Mouse (Mus musculus) forebrain, embryonic 15.5 days (tissue): ENCODE results near the gene Aasdh. TPM values are rescaled to one million over a fixed set of nuclear protein-coding genes. Genes with fewer than 3 reads are reported as not detected.

ENCODE experiments used
- ATAC-seq: fragments of 200-750 bp; cut with Nextera tagmentation; replicated peaks from 2 replicates; pipeline ENCODE4 v1.8.0; 2017; ENCODE audit warnings: mild to moderate bottlenecking, moderate TSS enrichment, moderate library complexity
- H3K27ac ChIP-seq: fragments of 300-500 bp; sonication (generic); replicated peaks from 2 replicates; pipeline ENCODE4 v1.5.1; 2015; ENCODE audit warnings: mild to moderate bottlenecking, inconsistent platforms
- H3K27me3 ChIP-seq: fragments of 300-500 bp; sonication (generic); 2 replicates; pipeline ENCODE4 v1.6.1; 2015; ENCODE audit warnings: inconsistent platforms
- H3K36me3 ChIP-seq: fragments of 300-500 bp; sonication (generic); 2 replicates; pipeline ENCODE4 v1.6.1; 2015; ENCODE audit warnings: mild to moderate bottlenecking, inconsistent platforms
- H3K4me1 ChIP-seq: fragments of 300-500 bp; sonication (generic); 2 replicates; pipeline ENCODE4 v1.6.1; 2015; ENCODE audit warnings: inconsistent platforms
- H3K4me2 ChIP-seq: fragments of 300-500 bp; sonication (generic); replicated peaks from 2 replicates; pipeline ENCODE4 v1.6.1; 2015; ENCODE audit warnings: mild to moderate bottlenecking, inconsistent platforms
- H3K4me3 ChIP-seq: fragments of 300-500 bp; sonication (generic); 2 replicates; pipeline ENCODE4 v1.5.1; 2015; ENCODE audit warnings: mild to moderate bottlenecking, inconsistent platforms
- H3K9ac ChIP-seq: fragments of 300-500 bp; sonication (generic); replicated peaks from 2 replicates; pipeline ENCODE4 v1.6.1; 2015; ENCODE audit warnings: mild to moderate bottlenecking, inconsistent platforms
- H3K9me3 ChIP-seq: fragments of 300-500 bp; sonication (generic); 2 replicates; pipeline ENCODE4 v1.6.1; 2016; ENCODE audit warnings: inconsistent platforms
- WGBS: fragments of 180-500 bp; shearing (Covaris S2); methylation state at CpG from one replicate; pipeline ENCODE4 v1.1.7; 2015; ENCODE audit warnings: mixed read lengths; 5-methylcytosine and 5-hydroxymethylcytosine counted together
- polyA plus RNA-seq: library from polyadenylated mRNA; unstranded; fragments of >200 nt; fragmentation: Nextera tagmentation; extraction: Ambion mirVana; gene quantifications from 2 replicates; pipeline ENCODE4 v1.2.1, GENCODE M21; 2015

The Aasdh gene
- polyA plus RNA-seq, 1 experiment from 2014 or later = 27.5 TPM

- peaks cover 36% of the 10 kb centered on the region for H3K36me3 ChIP-seq
- H3K9ac ChIP-seq = no peak overlapping the region
Observed at GRCm38 (mm10) chr5:76855829-76856600, 49.3 kb downstream of the Aasdh start.

GRCm38 (mm10) chr5:76853549-76853948 is 51.8 kb downstream of the Aasdh start:
- peak; percentile 77 for ATAC-seq
- WGBS = 11% methylated on average over 10 of the region's 10 CpGs
- H3K27me3 ChIP-seq = no peaks in the 10 kb centered on the region
- peaks cover 22% of the 10 kb centered on the region for H3K36me3 ChIP-seq
- H3K4me2 ChIP-seq = no peak overlapping the region
- no peaks in the 10 kb centered on the region for H3K9me3 ChIP-seq
- peaks cover 16% of the 10 kb centered on the region for H3K4me1 ChIP-seq
- H3K4me3 ChIP-seq = no peak overlapping the region
- H3K9ac ChIP-seq = no peak overlapping the region
- no peak overlapping the region for H3K27ac ChIP-seq

More at GRCm38 (mm10) chr5:76855829-76856600, 49.3 kb downstream of the Aasdh start:
- peak overlapping the region; percentile 17 for H3K27ac ChIP-seq
- H3K9me3 ChIP-seq = no peaks in the 10 kb centered on the region
- 22% methylated on average over 25 of the region's 25 CpGs for WGBS
- peaks cover 11% of the 10 kb centered on the region for H3K4me1 ChIP-seq
- H3K27me3 ChIP-seq = no peaks in the 10 kb centered on the region
- no peak overlapping the region for H3K4me3 ChIP-seq
- H3K4me2 ChIP-seq = peak overlapping the region; percentile 15; the same call in 1 of the 2 replicates
- ATAC-seq = no peak

DNA sequence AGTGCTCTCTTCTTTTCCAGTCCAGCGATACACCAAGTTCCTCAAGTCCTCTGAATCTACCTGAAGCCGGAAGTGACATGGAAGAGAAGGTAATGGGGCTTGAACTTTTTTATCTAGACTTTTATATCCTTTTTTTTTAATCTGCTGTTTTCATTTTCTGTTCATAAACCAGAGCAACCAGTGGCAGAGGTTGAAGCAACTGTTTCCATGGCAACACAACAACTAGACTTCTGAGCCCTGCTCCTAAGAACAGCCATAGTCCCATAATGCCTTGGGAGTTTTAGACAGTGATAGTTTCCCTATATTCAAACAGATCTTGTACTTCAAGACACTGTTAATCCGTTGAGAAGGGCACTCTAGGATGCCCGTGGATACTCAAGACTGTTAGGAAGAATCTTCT is 54.0 kb downstream of the Aasdh start:
- H3K4me3 ChIP-seq = no peak overlapping the region
- H3K27me3 ChIP-seq = no peaks in the 10 kb centered on the region
- 82% methylated on average over 4 of the region's 4 CpGs for WGBS
- peaks cover 12% of the 10 kb centered on the region for H3K36me3 ChIP-seq
- H3K9me3 ChIP-seq = no peaks in the 10 kb centered on the region
- H3K27ac ChIP-seq = no peak overlapping the region
- H3K4me1 ChIP-seq = peaks cover 12% of the 10 kb centered on the region
- ATAC-seq = no peak
- no peak overlapping the region for H3K4me2 ChIP-seq
- no peak overlapping the region for H3K9ac ChIP-seq

DNA sequence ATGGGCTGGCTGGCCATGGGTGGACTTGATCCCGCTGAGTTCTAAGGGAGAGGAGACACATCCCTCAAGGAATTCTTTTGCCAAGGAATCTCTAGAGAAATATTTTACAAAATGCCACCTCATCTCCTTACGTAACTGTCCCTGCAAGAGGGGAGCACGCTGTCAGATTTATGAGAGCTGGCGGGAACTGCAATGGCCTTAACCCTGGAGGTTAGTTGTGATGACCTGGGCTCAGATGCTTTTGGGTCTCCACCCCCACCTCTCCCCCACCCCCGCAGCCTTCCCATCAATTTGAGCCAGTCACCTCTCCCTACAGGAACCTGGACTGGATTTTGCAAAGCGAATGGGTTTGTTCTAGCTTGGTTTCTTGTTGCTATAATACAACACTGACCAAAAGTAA is 58.2 kb downstream of the Aasdh start:
- H3K4me2 ChIP-seq = no peak overlapping the region
- H3K9me3 ChIP-seq = no peaks in the 10 kb centered on the region
- no peak for ATAC-seq
- H3K4me3 ChIP-seq = no peak overlapping the region
- 0 out of 2 replicates have a peak, but pooled peaks cover 3% of the 10 kb centered on the region for H3K36me3 ChIP-seq
- no peaks in the 10 kb centered on the region for H3K27me3 ChIP-seq
- peaks cover 29% of the 10 kb centered on the region for H3K4me1 ChIP-seq
- H3K9ac ChIP-seq = no peak overlapping the region
- 90% methylated on average over 6 of the region's 6 CpGs for WGBS
- H3K27ac ChIP-seq = no peak overlapping the region

- Histone ChIP-seq H3K9me3 (no peaks in the 10 kb centered on the region), H3K4me3 (no peak overlapping the region), H3K36me3 (0 out of 2 replicates have a peak, but pooled peaks cover 4% of the 10 kb centered on the region), H3K4me2 (no peak overlapping the region), H3K9ac (no peak overlapping the region), H3K4me1 (peaks cover 24% of the 10 kb centered on the region), H3K27ac (peak overlapping the region; percentile 76), H3K27me3 (no peaks in the 10 kb centered on the region)
- ATAC-seq = peak; percentile 43
- WGBS = 49% methylated on average over 14 of the region's 14 CpGs
Observed at GRCm38 (mm10) chr5:76844618-76845186, 60.6 kb downstream of the Aasdh start.

DNA sequence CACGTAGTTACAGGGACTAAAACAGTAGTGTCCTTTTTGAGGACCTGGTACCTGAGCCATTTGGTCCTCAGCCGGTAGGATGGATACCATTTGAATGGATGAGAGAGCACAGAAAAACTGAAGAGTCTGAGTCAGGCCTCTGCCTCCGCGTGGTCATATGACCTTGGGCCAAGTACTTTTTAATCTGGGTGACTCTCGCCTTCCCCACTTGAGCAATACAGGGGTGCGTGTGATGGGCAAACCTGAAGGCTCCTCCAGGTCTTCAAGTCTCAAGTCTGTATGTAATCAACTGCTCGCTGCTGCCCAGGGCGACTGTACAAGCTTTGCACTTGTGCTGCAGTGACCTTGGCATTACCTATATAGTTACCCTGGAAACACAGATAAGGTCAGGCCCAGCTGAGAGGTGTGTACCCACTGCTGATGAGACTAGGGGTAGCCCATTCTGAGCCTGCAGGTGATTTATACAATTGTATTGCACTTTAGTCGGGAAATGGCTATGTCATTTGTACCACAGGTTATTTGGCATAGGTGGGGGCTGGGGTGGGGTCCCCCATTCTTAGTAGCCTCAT is 61.4 kb downstream of the Aasdh start:
- WGBS = 85% methylated on average over 9 of the region's 9 CpGs
- H3K9me3 ChIP-seq = no peaks in the 10 kb centered on the region
- peak; percentile 44; the same call in 1 of the 2 replicates for ATAC-seq
- no peak overlapping the region for H3K4me3 ChIP-seq
- H3K27me3 ChIP-seq = no peaks in the 10 kb centered on the region
- peaks cover 24% of the 10 kb centered on the region for H3K4me1 ChIP-seq
- peak overlapping the region; percentile 76 for H3K27ac ChIP-seq
- no peak overlapping the region for H3K4me2 ChIP-seq
- 0 out of 2 replicates have a peak, but pooled peaks cover 2% of the 10 kb centered on the region for H3K36me3 ChIP-seq
- H3K9ac ChIP-seq = no peak overlapping the region; the same call in 1 of the 2 replicates

- Histone ChIP-seq H3K4me3 (no peak overlapping the region), H3K4me1 (peaks cover 24% of the 10 kb centered on the region), H3K9me3 (no peaks in the 10 kb centered on the region), H3K36me3 (0 out of 2 replicates have a peak, but pooled peaks cover 2% of the 10 kb centered on the region), H3K27ac (peak overlapping the region; percentile 76), H3K27me3 (no peaks in the 10 kb centered on the region), H3K9ac (no peak overlapping the region), H3K4me2 (no peak overlapping the region)
- 0 out of 2 replicates have a peak, but pooled peaks have one; percentile 46 for ATAC-seq
- 15% methylated on average over 4 of the region's 4 CpGs for WGBS
Observed at GRCm38 (mm10) chr5:76843448-76843847, 61.9 kb downstream of the Aasdh start.

DNA sequence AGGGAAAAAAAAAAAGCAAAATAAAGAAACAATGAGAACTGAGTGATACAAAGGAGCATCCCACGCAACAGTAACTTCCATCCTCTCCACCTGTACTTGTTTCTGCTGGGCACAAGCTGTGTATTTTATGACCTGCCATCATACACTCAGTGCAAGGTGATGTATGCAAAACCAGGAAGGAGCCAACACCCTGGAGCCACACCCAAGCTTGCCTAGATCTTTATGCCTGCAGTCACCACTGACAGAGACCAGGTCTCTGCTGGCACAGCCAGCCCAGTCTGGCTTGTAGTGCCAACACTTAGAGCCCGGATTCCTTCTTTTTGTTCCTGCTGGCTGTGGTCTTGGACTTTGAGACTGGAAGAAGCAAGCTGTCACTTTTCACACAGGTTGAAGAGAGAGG is 63.5 kb downstream of the Aasdh start:
- H3K4me3 ChIP-seq = no peak overlapping the region
- H3K9ac ChIP-seq = no peak overlapping the region
- 0 out of 2 replicates have a peak, but pooled peaks cover 2% of the 10 kb centered on the region for H3K36me3 ChIP-seq
- no peak overlapping the region for H3K4me2 ChIP-seq
- 73% methylated on average over 2 of the region's 2 CpGs for WGBS
- H3K4me1 ChIP-seq = peaks cover 24% of the 10 kb centered on the region
- no peak for ATAC-seq
- H3K27me3 ChIP-seq = no peaks in the 10 kb centered on the region
- no peaks in the 10 kb centered on the region for H3K9me3 ChIP-seq
- no peak overlapping the region for H3K27ac ChIP-seq

DNA sequence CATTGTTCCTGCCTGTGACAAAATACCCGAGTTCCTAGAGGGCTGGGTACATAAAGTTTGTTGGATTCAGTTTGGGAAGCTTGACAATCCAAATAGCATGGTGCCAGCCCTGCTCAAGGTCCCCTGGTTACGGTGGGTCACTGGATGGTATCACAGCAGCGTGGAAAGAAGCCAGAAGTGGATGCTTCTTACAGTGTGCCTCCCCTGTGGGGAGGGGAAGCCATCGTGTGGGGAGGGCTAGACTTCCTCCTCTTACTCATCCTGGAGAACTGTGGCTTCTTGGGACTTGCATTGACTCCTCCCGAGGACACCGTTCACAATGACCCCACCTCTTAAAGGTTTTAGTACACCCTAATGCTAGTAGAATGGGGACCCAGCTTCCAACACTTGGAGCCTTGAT is 65.5 kb downstream of the Aasdh start:
- H3K27ac ChIP-seq = no peak overlapping the region
- 85% methylated on average over 6 of the region's 6 CpGs for WGBS
- ATAC-seq = no peak

GRCm38 (mm10) chr5:76837018-76837417 is 68.3 kb downstream of the Aasdh start:
- H3K9me3 ChIP-seq = no peaks in the 10 kb centered on the region
- H3K4me3 ChIP-seq = no peak overlapping the region
- H3K27ac ChIP-seq = peak overlapping the region; percentile 57
- 62% methylated on average over 5 of the region's 5 CpGs for WGBS
- no peaks in the 10 kb centered on the region for H3K27me3 ChIP-seq
- H3K4me1 ChIP-seq = peaks cover 5% of the 10 kb centered on the region; the same call in 1 of the 2 replicates
- no peak overlapping the region for H3K9ac ChIP-seq
- ATAC-seq = peak; percentile 63
- H3K4me2 ChIP-seq = no peak overlapping the region
- 0 out of 2 replicates have a peak, but pooled peaks cover 1% of the 10 kb centered on the region for H3K36me3 ChIP-seq

More for the DNA sequence above, 65.5 kb downstream of the Aasdh start:
- Histone ChIP-seq H3K4me1 (peaks cover 14% of the 10 kb centered on the region), H3K4me2 (no peak overlapping the region), H3K9ac (no peak overlapping the region), H3K9me3 (no peaks in the 10 kb centered on the region), H3K27me3 (no peaks in the 10 kb centered on the region), H3K4me3 (no peak overlapping the region), H3K36me3 (0 out of 2 replicates have a peak, but pooled peaks cover 2% of the 10 kb centered on the region)

DNA sequence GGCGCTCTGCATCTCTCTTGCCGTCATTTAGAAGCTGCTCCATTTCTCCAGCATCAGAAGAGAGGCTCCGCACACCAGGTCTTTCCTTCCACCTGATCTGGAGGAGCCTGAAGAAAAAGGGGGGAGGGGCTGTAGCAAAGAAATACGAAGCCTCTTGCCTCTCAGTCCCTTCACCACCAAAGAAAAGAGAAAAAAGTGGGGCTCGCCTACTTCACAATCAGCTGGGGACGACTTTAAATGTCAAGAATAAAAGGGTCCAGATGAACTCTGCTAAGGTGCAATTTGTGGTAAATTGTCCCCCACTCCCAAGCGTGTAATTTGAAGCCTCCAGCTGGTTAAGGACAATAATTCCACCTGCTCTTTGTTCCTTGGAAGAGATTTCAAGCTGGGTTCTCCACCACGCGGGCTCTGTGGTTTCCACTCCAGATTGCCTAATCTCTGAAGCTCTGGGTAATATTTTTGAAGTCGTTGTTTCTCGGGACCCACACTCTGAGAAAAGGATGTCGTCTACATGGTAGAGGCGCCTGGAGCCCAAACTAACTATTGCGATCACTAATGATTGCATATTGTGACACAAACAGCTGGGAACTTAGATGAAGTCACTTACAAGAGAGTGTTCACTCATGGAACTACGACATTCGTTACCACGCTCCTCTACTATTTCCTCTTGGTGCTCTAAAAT is 72.6 kb downstream of the Aasdh start:
- no peak overlapping the region for H3K4me2 ChIP-seq
- WGBS = 53% methylated on average over 17 of the region's 17 CpGs
- H3K27me3 ChIP-seq = no peaks in the 10 kb centered on the region
- H3K27ac ChIP-seq = peak overlapping the region; percentile 22
- no peaks in the 10 kb centered on the region for H3K36me3 ChIP-seq
- no peak overlapping the region for H3K9ac ChIP-seq
- peaks cover 29% of the 10 kb centered on the region for H3K4me1 ChIP-seq
- no peaks in the 10 kb centered on the region for H3K9me3 ChIP-seq
- H3K4me3 ChIP-seq = no peak overlapping the region
- ATAC-seq = no peak
